Mouse (Mus musculus) liver, postnatal 0 days (tissue): ENCODE measurements around the gene Rprd1b. TPM values are rescaled to one million over a fixed set of nuclear protein-coding genes. Genes with fewer than 3 reads are reported as not detected.

Source experiments
- ATAC-seq: fragments of 200-750 bp; cut with Nextera tagmentation; 2 replicates; pipeline ENCODE4 v1.8.0; 2017; ENCODE audit warnings: mild to moderate bottlenecking, moderate library complexity
- DNase-seq: peaks from one replicate; pipeline ENCODE4 v3.0.0-alpha.2; 2016
- H3K27ac ChIP-seq: fragments of 300-500 bp; sonication (generic); 2 replicates; pipeline ENCODE4 v1.5.1; 2014; ENCODE audit warnings: antibody characterized with exemption, moderate library complexity, mild to moderate bottlenecking, low read depth
- H3K27me3 ChIP-seq: fragments of 300-500 bp; sonication (generic); 2 replicates; pipeline ENCODE4 v1.6.1; 2014; ENCODE audit warnings: low read length, control low read depth, mixed read lengths; ENCODE audit not compliant: insufficient read depth
- H3K36me3 ChIP-seq: fragments of 300-500 bp; sonication (generic); replicated peaks from 2 replicates; pipeline ENCODE4 v1.6.1; 2014; ENCODE audit warnings: mild to moderate bottlenecking, control low read depth, low read length, moderate library complexity, mixed read lengths; ENCODE audit not compliant: insufficient read depth
- H3K4me1 ChIP-seq: fragments of 300-500 bp; sonication (generic); 2 replicates; pipeline ENCODE4 v1.6.1; 2014; ENCODE audit warnings: antibody characterized with exemption, mild to moderate bottlenecking, control low read depth; ENCODE audit not compliant: insufficient read depth
- H3K4me2 ChIP-seq: fragments of 300-500 bp; sonication (generic); 2 replicates; pipeline ENCODE4 v1.6.1; 2014; ENCODE audit warnings: low read depth, mild to moderate bottlenecking, low read length, moderate library complexity, mixed read lengths
- H3K4me3 ChIP-seq: fragments of 300-500 bp; sonication (generic); 2 replicates; pipeline ENCODE4 v1.5.1; 2014; ENCODE audit warnings: low read depth, low read length
- H3K9ac ChIP-seq: fragments of 300-500 bp; sonication (generic); replicated peaks from 2 replicates; pipeline ENCODE4 v1.6.1; 2014; ENCODE audit warnings: mild to moderate bottlenecking, moderate library complexity
- H3K9me3 ChIP-seq: fragments of 300-500 bp; sonication (generic); 2 replicates; pipeline ENCODE4 v1.6.1; 2016; ENCODE audit warnings: mild to moderate bottlenecking, control low read depth, low read length, mixed read lengths
- CTCF ChIP-seq: sonication (generic); IDR thresholded peaks from 2 replicates; pipeline ENCODE4 v1.5.1; 2016; ENCODE audit warnings: antibody characterized with exemption, low read depth
- EP300 ChIP-seq: IDR thresholded peaks from 2 replicates; pipeline ENCODE4 v1.6.1; 2016; ENCODE audit warnings: antibody characterized with exemption, low read depth, mild to moderate bottlenecking
- WGBS: fragments of 180-500 bp; shearing (Covaris S2); extraction: QIAGEN DNeasy Blood & Tissue Kit; methylation state at CpG from one replicate; pipeline ENCODE4 v1.1.7; 2014; ENCODE audit not compliant: insufficient replicate concordance; 5-methylcytosine and 5-hydroxymethylcytosine counted together
- polyA plus RNA-seq: library from polyadenylated mRNA; unstranded; fragments of >200 nt; fragmentation: Nextera tagmentation; extraction: Ambion mirVana; gene quantifications from 2 replicates; pipeline ENCODE4 v1.2.1, GENCODE M21; 2015

The Rprd1b gene
- polyA plus RNA-seq, 1 experiment from 2014 or later = 17.4 TPM

DNA sequence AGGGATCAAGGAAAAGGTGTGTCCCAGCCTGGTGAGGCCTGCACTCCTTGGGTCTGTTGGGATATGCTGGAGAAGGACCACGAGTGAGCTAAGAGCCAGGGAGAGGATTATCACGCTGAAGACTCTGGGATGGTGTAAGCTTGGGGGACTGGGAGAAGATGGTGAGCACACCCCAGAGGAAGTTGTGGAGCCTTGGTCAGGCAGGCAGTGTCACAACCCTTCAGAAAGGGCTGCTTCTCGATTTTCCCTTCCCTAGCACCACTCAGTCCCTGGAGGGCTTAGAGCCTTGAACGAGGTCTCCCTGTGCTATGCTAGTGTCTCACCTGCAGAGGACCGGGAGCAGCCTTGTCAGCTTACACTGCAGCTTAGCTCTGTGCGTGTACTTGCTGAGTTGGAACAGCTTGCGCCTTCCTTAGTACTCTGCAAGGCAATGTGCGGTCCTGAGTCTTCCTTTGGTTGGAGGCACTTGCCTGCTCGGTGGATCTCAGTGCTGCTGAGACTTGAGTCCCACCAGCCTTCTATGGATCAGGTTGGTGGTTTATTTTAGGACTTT, 51.6 kb downstream of the Rprd1b start:
- Histone ChIP-seq H3K9ac (no peak overlapping the region), H3K27me3 (no peaks in the 10 kb centered on the region), H3K4me1 (peaks cover 34% of the 10 kb centered on the region), H3K4me3 (no peak overlapping the region), H3K4me2 (no peak overlapping the region), H3K27ac (peak overlapping the region; percentile 91), H3K36me3 (peaks cover 20% of the 10 kb centered on the region), H3K9me3 (no peaks in the 10 kb centered on the region)
- WGBS = 49% methylated on average over 9 of the region's 9 CpGs
- TF ChIP-seq CTCF (peak; percentile 7; the same call in 1 of the 2 replicates), EP300 (no peak)
- DNase-seq (no peak), ATAC-seq (peak; percentile 29)

DNA sequence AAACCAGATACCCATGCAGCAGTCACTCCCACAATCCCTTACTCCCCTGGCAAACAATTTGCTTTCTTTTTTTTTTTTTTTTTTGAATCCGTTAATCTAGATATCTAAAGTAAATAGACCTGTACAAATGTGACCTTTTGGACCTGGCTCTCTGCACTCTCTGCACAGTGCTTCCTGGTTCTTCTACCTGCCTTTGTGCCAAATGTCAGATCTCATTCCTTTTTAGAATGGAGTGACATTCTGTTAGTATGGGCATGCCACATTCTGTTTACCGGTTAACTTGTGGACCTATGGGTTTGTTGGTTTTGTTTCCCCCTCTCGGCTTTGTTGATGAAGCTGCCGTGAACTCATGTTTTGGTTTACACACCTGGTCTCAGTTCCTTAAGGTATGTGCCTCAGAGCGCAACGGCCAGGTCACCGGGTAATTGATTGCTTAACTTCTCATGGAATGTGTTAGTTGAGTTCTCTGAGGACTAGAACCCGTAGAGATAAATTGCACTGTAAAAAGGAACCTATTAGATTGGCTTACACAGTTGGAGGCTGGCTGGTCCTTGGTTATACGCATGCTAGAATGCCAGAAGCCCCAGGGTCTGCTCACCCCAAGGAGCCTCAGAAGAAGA, 52.4 kb downstream of the Rprd1b start:
- DNase-seq (no peak), ATAC-seq (peak; percentile 85)
- Histone ChIP-seq H3K27ac (peak overlapping the region; percentile 91), H3K4me2 (peak overlapping the region; percentile 40; the same call in 1 of the 2 replicates), H3K9me3 (no peaks in the 10 kb centered on the region), H3K9ac (no peak overlapping the region), H3K36me3 (peaks cover 12% of the 10 kb centered on the region), H3K4me3 (no peak overlapping the region), H3K27me3 (no peaks in the 10 kb centered on the region), H3K4me1 (peaks cover 39% of the 10 kb centered on the region)
- WGBS = 67% methylated on average over 9 of the region's 9 CpGs
- TF ChIP-seq EP300 (peak; percentile 48; the same call in 1 of the 2 replicates), CTCF (no peak)

GRCm38 (mm10) chr2:158084486-158084885, 56.2 kb downstream of the Rprd1b start:
- no peak for DNase-seq
- Histone ChIP-seq H3K27ac (no peak overlapping the region), H3K4me1 (peaks cover 20% of the 10 kb centered on the region), H3K9me3 (no peaks in the 10 kb centered on the region), H3K4me3 (no peak overlapping the region), H3K36me3 (no peaks in the 10 kb centered on the region), H3K4me2 (no peak overlapping the region), H3K9ac (no peak overlapping the region), H3K27me3 (no peaks in the 10 kb centered on the region)
- 57% methylated on average over 8 of the region's 8 CpGs for WGBS
- no peak for TF ChIP-seq CTCF
- TF ChIP-seq EP300 = no peak
- ATAC-seq = no peak

- H3K36me3 ChIP-seq = no peaks in the 10 kb centered on the region
- no peak overlapping the region for H3K9ac ChIP-seq
- ATAC-seq (no peak), DNase-seq (no peak)
- H3K27ac ChIP-seq = no peak overlapping the region
- H3K27me3 ChIP-seq = no peaks in the 10 kb centered on the region
- WGBS = 74% methylated on average over 4 of the region's 4 CpGs
- H3K4me1 ChIP-seq = peaks cover 8% of the 10 kb centered on the region
- no peaks in the 10 kb centered on the region for H3K9me3 ChIP-seq
- TF ChIP-seq EP300 (no peak), CTCF (no peak)
- H3K4me3 ChIP-seq = no peak overlapping the region
- H3K4me2 ChIP-seq = no peak overlapping the region
Measured at GRCm38 (mm10) chr2:158090096-158090495, 61.8 kb downstream of the Rprd1b start.

DNA sequence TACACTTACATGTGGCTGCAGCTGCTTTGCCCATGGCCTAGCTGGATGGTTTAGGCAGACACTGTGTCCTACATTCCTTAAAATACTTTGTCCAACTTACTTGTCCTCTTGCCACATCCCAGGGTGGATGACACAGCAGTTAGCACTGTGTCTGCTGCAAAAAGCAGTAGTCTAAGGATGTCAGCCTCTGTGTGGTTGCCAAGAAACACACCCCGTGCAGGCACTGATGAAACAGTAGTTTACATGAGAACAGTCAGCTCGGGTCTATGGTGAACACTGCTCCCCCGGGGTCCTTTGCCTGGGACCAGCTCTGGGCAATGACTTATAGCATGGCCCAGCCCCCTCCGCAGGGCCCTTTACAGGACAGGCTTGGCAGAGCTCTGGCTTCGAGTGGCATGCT, 65.0 kb downstream of the Rprd1b start:
- Histone ChIP-seq H3K9ac (no peak overlapping the region), H3K4me3 (no peak overlapping the region), H3K27ac (no peak overlapping the region), H3K4me1 (peaks cover 6% of the 10 kb centered on the region; the same call in 1 of the 2 replicates), H3K36me3 (no peaks in the 10 kb centered on the region), H3K27me3 (no peaks in the 10 kb centered on the region), H3K4me2 (no peak overlapping the region), H3K9me3 (no peaks in the 10 kb centered on the region)
- ATAC-seq = peak; percentile 76; the same call in 1 of the 2 replicates
- WGBS = 54% methylated on average over 5 of the region's 5 CpGs
- TF ChIP-seq EP300 = no peak
- peak; percentile 41 for DNase-seq

- H3K4me3 ChIP-seq = no peak overlapping the region
- ATAC-seq = no peak
- 73% methylated on average over 7 of the region's 7 CpGs for WGBS
- no peak overlapping the region for H3K27ac ChIP-seq
- H3K4me1 ChIP-seq = peaks cover 6% of the 10 kb centered on the region; the same call in 1 of the 2 replicates
- H3K36me3 ChIP-seq = no peaks in the 10 kb centered on the region
- DNase-seq = no peak
- no peaks in the 10 kb centered on the region for H3K9me3 ChIP-seq
- H3K9ac ChIP-seq = no peak overlapping the region
- TF ChIP-seq EP300 = no peak
- no peak for TF ChIP-seq CTCF
- no peak overlapping the region for H3K4me2 ChIP-seq
- H3K27me3 ChIP-seq = no peaks in the 10 kb centered on the region
Measured at GRCm38 (mm10) chr2:158094300-158094699, 66.0 kb downstream of the Rprd1b start.
